Mouse (Mus musculus): ENCODE results near the gene Utp11.

Utp11 gene

GRCm38 (mm10) chr4:124672347-124673320 is 20.8 kb downstream of the Utp11 start:
- DNase-seq (ENCODE audit: low spot score in 2 of 2), result no peak

- DNase-seq (ENCODE audit: low spot score in 2 of 2), result no peak
Observed at GRCm38 (mm10) chr4:124671583-124671982, 21.8 kb downstream of the Utp11 start.

GRCm38 (mm10) chr4:124670232-124670631 is 23.2 kb downstream of the Utp11 start:
- no peak for DNase-seq (ENCODE audit: low spot score in 2 of 2)

- no peak for DNase-seq (ENCODE audit: low spot score in 2 of 2)
Observed at GRCm38 (mm10) chr4:124668078-124668477, 25.3 kb downstream of the Utp11 start.

- no peak for DNase-seq (ENCODE audit: low spot score in 2 of 2)
Observed at GRCm38 (mm10) chr4:124667476-124668033, 25.8 kb downstream of the Utp11 start.

GRCm38 (mm10) chr4:124664604-124665003 is 28.8 kb downstream of the Utp11 start:
- no peak for DNase-seq (ENCODE audit: low spot score in 2 of 2)

- no peak for DNase-seq (ENCODE audit: low spot score in 2 of 2)
Observed at GRCm38 (mm10) chr4:124664185-124664584, 29.2 kb downstream of the Utp11 start.

GRCm38 (mm10) chr4:124663034-124663433 is 30.4 kb downstream of the Utp11 start:
- no peak for DNase-seq (ENCODE audit: low spot score in 2 of 2)

- no peak for DNase-seq (ENCODE audit: low spot score in 2 of 2)
Observed at GRCm38 (mm10) chr4:124660603-124661002, 32.8 kb downstream of the Utp11 start.

GRCm38 (mm10) chr4:124659251-124660217 is 33.9 kb downstream of the Utp11 start:
- DNase-seq (ENCODE audit: low spot score in 2 of 2), result no peak

- no peak for DNase-seq (ENCODE audit: low spot score in 2 of 2)
Observed at GRCm38 (mm10) chr4:124658412-124658851, 35.0 kb downstream of the Utp11 start.

GRCm38 (mm10) chr4:124657781-124658180 is 35.6 kb downstream of the Utp11 start:
- peak in 1 of 2 experiments; percentile 13 for DNase-seq (ENCODE audit: low spot score in 2 of 2)

GRCm38 (mm10) chr4:124656854-124657650 is 36.3 kb downstream of the Utp11 start:
- DNase-seq (ENCODE audit: low spot score in 2 of 2), result peak; percentile 69 to 77

- DNase-seq (ENCODE audit: low spot score in 2 of 2), result no peak
Observed at GRCm38 (mm10) chr4:124656518-124656853, 36.9 kb downstream of the Utp11 start, which contains the start of gene Pou3f1. Pou3f1 (plus strand) TSS chr4:124656807.

- DNase-seq (ENCODE audit: low spot score in 2 of 2), result no peak
Observed at GRCm38 (mm10) chr4:124652886-124653285, 40.5 kb downstream of the Utp11 start.

GRCm38 (mm10) chr4:124647909-124648308 is 45.5 kb downstream of the Utp11 start:
- DNase-seq (ENCODE audit: low spot score in 2 of 2), result no peak

GRCm38 (mm10) chr4:124646591-124646990 is 46.8 kb downstream of the Utp11 start:
- no peak for DNase-seq (ENCODE audit: low spot score in 2 of 2)

- DNase-seq (ENCODE audit: low spot score in 2 of 2), result no peak
Observed at GRCm38 (mm10) chr4:124644974-124645433, 48.4 kb downstream of the Utp11 start.

GRCm38 (mm10) chr4:124643859-124644258 is 49.5 kb downstream of the Utp11 start:
- DNase-seq (ENCODE audit: low spot score in 2 of 2), result no peak

- no peak for DNase-seq (ENCODE audit: low spot score in 2 of 2)
Observed at GRCm38 (mm10) chr4:124639715-124640114, 53.7 kb downstream of the Utp11 start.

- DNase-seq (ENCODE audit: low spot score in 2 of 2), result peak in 1 of 2 experiments; percentile 9
Observed at GRCm38 (mm10) chr4:124633281-124633680, 60.1 kb downstream of the Utp11 start.

All from thymus, postnatal 10 days (tissue).